Mouse (Mus musculus): ENCODE measurements at regions not wholly inside any gene's neighbourhood (a gene's known extent, or its start where the extent isn't known, plus 50 kb on each side); places are given as distances from the start of the nearest gene placed in this dataset.

- ATAC-seq (replicated peaks; ENCODE audit: low read depth, poor library complexity, severe bottlenecking) = no peak
These were observed 99.9 kb downstream of the Chst1 start for GRCm38 (mm10) chr2:92699360-92699759.

- ATAC-seq (replicated peaks; ENCODE audit: low read depth, poor library complexity, severe bottlenecking) = no peak
These were observed 104.5 kb downstream of the Chst1 start for GRCm38 (mm10) chr2:92704035-92704434.

DNA sequence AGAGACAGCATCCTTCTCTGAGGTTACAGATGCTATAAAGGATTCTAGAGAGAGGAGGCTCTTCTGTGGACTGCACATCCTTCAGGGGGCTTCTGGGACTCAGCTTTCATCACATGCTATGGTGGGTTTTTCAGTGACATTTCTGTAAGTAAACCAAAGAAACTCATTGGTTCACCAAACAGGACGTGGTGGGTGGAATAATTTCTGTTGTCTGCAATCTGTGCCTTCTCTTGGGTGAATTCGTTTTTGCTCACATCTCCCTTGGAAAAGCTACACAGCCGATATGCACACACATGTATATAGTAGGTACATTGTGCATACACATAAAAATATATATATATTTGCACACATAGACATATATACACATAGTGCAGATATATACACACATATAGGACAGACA is 110.2 kb downstream of the Chst1 start:
- ATAC-seq (replicated peaks; ENCODE audit: low read depth, poor library complexity, severe bottlenecking) = no peak

DNA sequence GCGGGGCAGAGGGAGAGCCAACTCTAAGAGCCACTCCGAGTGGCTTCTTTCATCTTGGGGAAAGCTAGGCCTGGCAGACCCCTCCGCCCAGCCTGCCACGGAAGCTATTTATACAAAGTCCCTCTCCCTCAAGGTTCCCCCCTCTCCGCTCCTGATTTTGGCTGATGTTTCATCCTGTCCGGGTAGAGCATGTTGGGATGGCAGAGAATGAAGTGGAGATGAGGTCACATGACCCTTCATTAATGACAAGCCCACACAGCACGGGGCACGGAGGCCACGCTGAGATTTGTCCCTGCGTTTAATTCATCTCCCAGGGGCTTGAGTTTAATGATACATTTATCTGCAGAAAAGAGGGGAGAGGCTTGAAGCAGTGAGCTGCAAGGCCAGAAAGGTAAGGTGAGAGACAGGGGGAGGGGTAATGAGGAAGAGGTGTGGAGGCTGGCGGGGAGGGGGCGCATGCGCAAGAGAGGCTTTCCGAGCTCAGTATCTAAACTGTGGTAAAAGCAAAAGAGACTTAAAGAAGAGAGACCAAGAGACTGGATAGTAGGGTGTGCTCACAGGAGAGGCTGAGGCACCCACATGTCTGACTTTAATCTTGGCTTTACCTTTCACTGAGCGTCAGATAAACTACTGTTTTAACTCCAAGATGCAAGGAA is 111.7 kb downstream of the Chst1 start:
- no peak for ATAC-seq (replicated peaks; ENCODE audit: low read depth, poor library complexity, severe bottlenecking)

GRCm38 (mm10) chr2:92712266-92713144 is 113.0 kb downstream of the Chst1 start:
- no peak for ATAC-seq (replicated peaks; ENCODE audit: low read depth, poor library complexity, severe bottlenecking)

GRCm38 (mm10) chr2:92717706-92718105 is 118.2 kb downstream of the Chst1 start:
- ATAC-seq (replicated peaks; ENCODE audit: low read depth, poor library complexity, severe bottlenecking) = no peak

DNA sequence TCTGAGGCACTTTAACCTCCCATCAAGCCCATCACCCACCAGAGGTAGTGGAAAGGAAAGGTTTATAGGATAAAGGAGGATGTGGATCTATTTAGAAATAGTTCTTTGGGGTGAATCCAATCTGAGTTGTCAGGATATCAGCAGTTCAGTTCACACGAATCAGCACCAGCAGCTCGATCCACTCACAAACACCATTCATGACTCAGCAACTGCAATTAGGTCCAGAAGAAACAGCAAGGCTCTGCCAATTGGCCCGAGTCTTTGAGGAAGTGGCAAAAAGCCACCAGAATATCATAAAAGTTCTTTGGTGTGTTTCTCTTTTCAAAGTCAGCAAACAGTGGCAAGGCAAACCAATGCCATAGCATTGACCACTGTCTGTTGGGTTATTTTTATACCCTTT is 122.4 kb downstream of the Chst1 start:
- no peak for ATAC-seq (replicated peaks; ENCODE audit: low read depth, poor library complexity, severe bottlenecking)

GRCm38 (mm10) chr2:92723618-92724263 is 124.2 kb downstream of the Chst1 start:
- no peak for ATAC-seq (replicated peaks; ENCODE audit: low read depth, poor library complexity, severe bottlenecking)

DNA sequence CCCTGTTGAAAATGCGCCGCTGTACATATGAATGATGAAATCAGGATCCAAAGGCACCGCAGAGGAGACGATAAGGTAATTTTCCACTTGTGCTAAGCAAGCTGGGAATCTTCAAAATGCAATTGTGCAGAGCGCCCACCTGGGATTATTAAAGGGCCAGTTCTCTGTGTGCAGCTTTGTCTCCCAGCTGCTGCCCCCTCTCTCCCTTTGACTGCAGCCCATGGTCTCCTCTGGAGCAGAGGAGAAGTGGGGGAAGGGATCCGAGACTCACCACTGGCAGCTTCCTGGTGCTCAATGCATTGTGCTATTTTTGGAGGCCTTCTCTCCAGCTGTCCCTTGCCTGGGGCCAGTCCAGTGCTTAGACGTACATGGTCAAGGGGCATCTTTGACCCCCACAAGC is 127.1 kb downstream of the Chst1 start:
- ATAC-seq (replicated peaks; ENCODE audit: low read depth, poor library complexity, severe bottlenecking) = no peak

GRCm38 (mm10) chr2:92727241-92727640 is 127.7 kb downstream of the Chst1 start:
- no peak for ATAC-seq (replicated peaks; ENCODE audit: low read depth, poor library complexity, severe bottlenecking)

GRCm38 (mm10) chr2:92728388-92728787 is 128.9 kb downstream of the Chst1 start:
- no peak for ATAC-seq (replicated peaks; ENCODE audit: low read depth, poor library complexity, severe bottlenecking)

DNA sequence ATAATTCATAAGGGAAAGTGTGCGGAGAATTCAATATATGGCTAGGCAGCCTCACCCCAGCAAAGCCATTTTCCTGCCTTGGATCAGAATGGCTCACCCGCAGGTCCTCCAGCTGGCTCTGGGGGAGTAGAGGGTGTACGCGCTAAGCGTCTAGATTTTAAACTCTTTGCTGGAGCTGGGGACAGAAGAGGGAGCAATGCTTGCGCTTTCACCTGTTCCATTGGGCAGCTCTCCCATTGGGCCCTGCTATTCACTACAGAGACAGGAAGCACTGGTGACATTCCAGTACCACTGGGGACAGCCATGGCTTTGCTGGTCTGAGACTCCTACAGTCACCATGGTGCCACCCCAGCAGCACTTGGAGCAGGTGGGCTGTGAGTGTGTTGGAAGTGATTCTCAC is 130.9 kb downstream of the Chst1 start:
- ATAC-seq (replicated peaks; ENCODE audit: low read depth, poor library complexity, severe bottlenecking) = no peak

DNA sequence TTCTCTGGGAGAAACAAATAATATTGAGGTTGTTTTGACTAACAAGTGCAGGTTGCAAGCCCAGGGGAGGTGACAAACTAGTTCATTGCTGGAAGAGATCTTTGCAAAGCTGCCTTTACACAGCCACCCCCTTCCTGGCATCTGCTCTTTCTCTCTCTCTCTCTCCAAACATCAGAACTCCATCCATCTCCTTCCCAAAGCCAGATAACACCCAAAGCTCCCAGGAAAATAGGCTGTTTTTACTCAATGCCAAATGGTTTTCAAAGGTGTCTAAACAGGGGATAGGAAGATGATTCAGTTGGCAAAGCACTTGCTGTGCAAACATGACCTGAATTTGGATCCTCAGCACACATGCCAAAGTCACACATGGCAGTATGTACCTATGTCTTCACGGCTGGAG is 133.9 kb downstream of the Chst1 start:
- ATAC-seq (replicated peaks; ENCODE audit: low read depth, poor library complexity, severe bottlenecking) = no peak

- ATAC-seq (replicated peaks; ENCODE audit: low read depth, poor library complexity, severe bottlenecking) = no peak
These were observed 136.3 kb downstream of the Chst1 start for GRCm38 (mm10) chr2:92735784-92736183.

DNA sequence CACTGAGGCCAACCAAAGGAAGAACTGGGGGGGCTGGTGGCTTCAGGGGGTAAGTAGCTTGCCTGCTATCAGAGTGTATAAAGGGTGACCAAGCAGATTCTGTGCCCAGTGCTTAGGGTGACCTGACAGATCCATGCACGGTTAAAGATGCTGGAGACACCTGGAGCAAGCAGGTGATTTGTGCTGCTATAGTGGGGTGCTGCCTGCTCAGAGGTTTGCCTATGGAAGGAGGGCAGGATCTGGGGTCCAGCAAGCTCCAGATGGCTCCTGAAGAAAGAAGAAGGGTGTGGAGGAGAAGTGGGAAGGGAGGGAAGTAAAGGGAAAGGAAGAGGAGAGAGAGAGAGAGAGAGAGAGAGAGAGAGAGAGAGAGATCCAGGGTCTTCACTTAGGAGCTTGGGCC is 137.8 kb downstream of the Chst1 start:
- no peak for ATAC-seq (replicated peaks; ENCODE audit: low read depth, poor library complexity, severe bottlenecking)

GRCm38 (mm10) chr2:92739576-92739975 is 140.1 kb downstream of the Chst1 start:
- ATAC-seq (replicated peaks; ENCODE audit: low read depth, poor library complexity, severe bottlenecking) = no peak

DNA sequence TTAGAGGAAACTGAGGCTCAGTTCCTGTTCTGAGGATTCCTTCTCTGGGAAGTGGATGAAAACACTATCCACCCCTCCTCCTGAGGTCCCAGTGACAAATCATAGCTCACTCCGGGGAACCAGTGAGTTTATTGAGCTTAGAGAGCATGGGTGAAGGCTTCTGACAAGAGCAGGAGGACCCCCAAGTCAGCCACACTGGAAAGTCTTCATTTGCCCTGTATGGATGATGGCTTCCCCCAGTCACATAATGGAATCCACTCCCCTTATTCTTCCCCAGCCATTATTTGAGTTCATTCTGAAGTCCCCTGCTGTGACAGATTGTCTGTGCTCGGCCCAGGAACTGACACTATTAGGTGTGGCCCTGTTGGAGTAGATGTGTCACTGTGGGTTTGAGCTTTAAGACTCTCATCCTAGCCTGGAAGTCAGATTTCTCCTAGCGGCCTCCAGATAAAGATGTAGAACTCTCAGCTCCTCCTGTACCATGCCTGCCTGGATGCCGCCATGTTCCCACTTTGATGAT is 141.3 kb downstream of the Chst1 start:
- no peak for ATAC-seq (replicated peaks; ENCODE audit: low read depth, poor library complexity, severe bottlenecking)

DNA sequence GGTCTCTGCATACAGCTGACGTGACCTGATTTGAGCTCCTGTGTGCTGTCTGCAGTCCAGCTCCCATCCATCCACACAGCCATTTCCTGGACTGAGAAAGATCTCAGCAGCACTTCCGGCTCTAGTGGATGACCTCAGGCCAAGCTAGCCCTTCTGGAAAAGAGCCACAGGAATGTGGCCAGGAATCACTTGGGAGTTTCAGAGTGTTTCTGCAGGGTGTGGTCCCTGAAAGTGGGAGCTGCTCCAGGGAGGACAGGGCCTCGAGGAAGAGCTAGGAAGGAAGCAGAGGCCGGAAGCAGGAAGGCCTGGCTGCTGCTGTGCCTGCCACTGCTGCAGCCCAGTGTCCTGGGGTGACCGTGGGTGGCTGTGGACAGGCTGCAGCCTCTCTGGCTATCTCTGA is 142.5 kb downstream of the Chst1 start:
- no peak for ATAC-seq (replicated peaks; ENCODE audit: low read depth, poor library complexity, severe bottlenecking)

DNA sequence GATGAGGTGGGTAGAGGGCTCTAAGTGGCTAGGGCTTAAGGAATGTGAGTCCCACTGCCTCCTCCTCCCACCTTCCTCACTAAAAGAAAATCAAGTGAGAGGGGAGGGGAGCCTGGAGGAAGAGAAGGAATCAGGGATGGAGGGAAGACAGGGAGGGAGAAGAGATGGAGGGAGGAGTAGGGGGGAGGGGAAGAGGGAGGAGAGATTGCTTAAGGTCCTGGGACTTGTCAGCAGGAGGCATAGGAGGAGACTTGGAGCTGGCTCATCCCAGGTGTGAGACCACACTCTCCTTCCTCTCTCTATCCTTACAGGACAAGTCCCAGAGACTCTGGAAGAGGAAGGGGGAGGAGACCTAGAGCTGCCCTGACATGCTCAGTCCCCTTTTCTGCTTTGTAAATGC is 143.2 kb downstream of the Chst1 start:
- ATAC-seq (replicated peaks; ENCODE audit: low read depth, poor library complexity, severe bottlenecking) = no peak

GRCm38 (mm10) chr2:92743152-92743551 is 143.6 kb downstream of the Chst1 start:
- ATAC-seq (replicated peaks; ENCODE audit: low read depth, poor library complexity, severe bottlenecking) = no peak

DNA sequence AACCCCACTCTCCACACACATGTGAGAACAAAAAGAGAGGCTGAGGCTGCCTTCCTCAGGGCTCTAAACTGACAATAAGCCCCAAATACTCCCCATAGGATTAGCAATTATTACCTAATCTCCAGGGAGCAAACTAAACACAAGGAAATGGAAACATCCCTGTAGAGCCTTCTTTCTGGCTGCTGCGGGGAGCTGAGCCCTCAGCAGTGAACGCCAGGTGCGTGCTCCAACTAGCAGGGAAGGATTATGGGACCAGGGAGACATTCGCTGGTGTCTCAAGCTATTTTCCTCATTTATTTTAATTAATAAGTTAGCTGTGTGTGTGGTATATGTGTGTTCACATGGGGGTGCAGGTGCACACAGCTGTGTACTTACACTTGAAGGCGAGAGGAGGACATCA is 144.4 kb downstream of the Chst1 start:
- no peak for ATAC-seq (replicated peaks; ENCODE audit: low read depth, poor library complexity, severe bottlenecking)
